Mouse (Mus musculus) liver, embryonic 11.5 days (tissue): Measurements from ENCODE around the gene Slc38a3. TPM values are rescaled to one million over a fixed set of nuclear protein-coding genes. Genes with fewer than 3 reads are reported as not detected.

Experiments used
- ATAC-seq: fragments of 200-750 bp; cut with Nextera tagmentation; replicated peaks from 2 replicates; pipeline ENCODE4 v1.8.0; 2017; ENCODE audit warnings: moderate number of reproducible peaks, mild to moderate bottlenecking, moderate TSS enrichment, moderate library complexity; ENCODE audit not compliant: low FRiP score
- DNase-seq: peaks from one replicate; pipeline ENCODE4 v3.0.0-alpha.2; 2017; ENCODE audit warnings: low spot score
- H3K27ac ChIP-seq: fragments of 300-500 bp; sonication (generic); 2 replicates; pipeline ENCODE4 v1.5.1; 2014; ENCODE audit warnings: mild to moderate bottlenecking, low read depth, low read length, control low read depth
- H3K27me3 ChIP-seq: fragments of 300-500 bp; sonication (generic); replicated peaks from 2 replicates; pipeline ENCODE4 v1.6.1; 2014; ENCODE audit warnings: low read length, mixed read lengths; ENCODE audit not compliant: control insufficient read depth, insufficient read depth
- H3K36me3 ChIP-seq: fragments of 300-500 bp; sonication (generic); 2 replicates; pipeline ENCODE4 v1.6.1; 2014; ENCODE audit warnings: mild to moderate bottlenecking, low read length, moderate library complexity, mixed read lengths; ENCODE audit not compliant: control insufficient read depth, insufficient read depth
- H3K4me1 ChIP-seq: fragments of 300-500 bp; sonication (generic); replicated peaks from 2 replicates; pipeline ENCODE4 v1.6.1; 2014; ENCODE audit warnings: low read length, mixed read lengths; ENCODE audit not compliant: control insufficient read depth, insufficient read depth
- H3K4me2 ChIP-seq: fragments of 300-500 bp; sonication (generic); 2 replicates; pipeline ENCODE4 v1.6.1; 2014; ENCODE audit warnings: mild to moderate bottlenecking, control low read depth, moderate library complexity
- H3K4me3 ChIP-seq: fragments of 300-500 bp; sonication (generic); 2 replicates; pipeline ENCODE4 v1.5.1; 2014; ENCODE audit warnings: low read depth, low read length, control low read depth
- H3K9ac ChIP-seq: fragments of 300-500 bp; sonication (generic); 2 replicates; pipeline ENCODE4 v1.6.1; 2014; ENCODE audit warnings: low read depth, low read length, control low read depth
- H3K9me3 ChIP-seq: fragments of 300-500 bp; sonication (generic); 2 replicates; pipeline ENCODE4 v1.6.1; 2016; ENCODE audit warnings: low read length, inconsistent platforms, mixed read lengths; ENCODE audit not compliant: control insufficient read depth
- WGBS: fragments of 180-500 bp; shearing (Covaris S2); extraction: QIAGEN DNeasy Blood & Tissue Kit; methylation state at CpG from one replicate; pipeline ENCODE4 v1.1.7; 2014; 5-methylcytosine and 5-hydroxymethylcytosine counted together
- polyA plus RNA-seq: library from polyadenylated mRNA; unstranded; fragments of >200 nt; fragmentation: Nextera tagmentation; extraction: Ambion mirVana; gene quantifications from 2 replicates; pipeline ENCODE4 v1.2.1, GENCODE M21; 2014

Slc38a3 gene
- polyA plus RNA-seq, 1 experiment from 2014 or later, result 4.0 TPM

- no peak for DNase-seq
- Histone ChIP-seq H3K9ac (no peak overlapping the region), H3K36me3 (peaks cover 2% of the 10 kb centered on the region; the same call in 1 of the 2 replicates), H3K4me1 (peaks cover 8% of the 10 kb centered on the region), H3K27ac (no peak overlapping the region), H3K4me3 (no peak overlapping the region), H3K4me2 (no peak overlapping the region), H3K27me3 (peaks cover 24% of the 10 kb centered on the region), H3K9me3 (no peaks in the 10 kb centered on the region)
- ATAC-seq, result no peak
- WGBS, result 70% methylated on average over 12 of the region's 12 CpGs
Observed at GRCm38 (mm10) chr9:107600745-107601144, 68.6 kb downstream of the Slc38a3 start.

Other genes with a start within 250 kb of the Slc38a3 start
- gene Tmem115, start 135.6 kb downstream of the Slc38a3 start, polyA plus RNA-seq, result 35.4 and 35.9 TPM in 2 replicates
- gene Cyb561d2, start 127.3 kb downstream of the Slc38a3 start, polyA plus RNA-seq, result 28.9 and 31.0 TPM in 2 replicates
- gene Nprl2, start 127.3 kb downstream of the Slc38a3 start, polyA plus RNA-seq, result 26.5 and 31.3 TPM in 2 replicates
- gene Zmynd10, start 122.2 kb downstream of the Slc38a3 start, polyA plus RNA-seq, result 0.10 and 0.35 TPM in 2 replicates
- 31.2 and 37.0 TPM in 2 replicates for gene Rassf1, start 118.0 kb downstream of the Slc38a3 start, polyA plus RNA-seq
- gene Tusc2, start 106.3 kb downstream of the Slc38a3 start, polyA plus RNA-seq, result 60.6 and 62.7 TPM in 2 replicates
- gene Hyal2, start 101.6 kb downstream of the Slc38a3 start, polyA plus RNA-seq, result 89.7 and 92.5 TPM in 2 replicates
- gene Hyal1, start 92.6 kb downstream of the Slc38a3 start, polyA plus RNA-seq, result 4.2 and 4.6 TPM in 2 replicates
- gene Naa80, start 90.6 kb downstream of the Slc38a3 start, polyA plus RNA-seq, result 20.5 and 20.7 TPM in 2 replicates
- gene Hyal3, start 88.7 kb downstream of the Slc38a3 start, polyA plus RNA-seq, result 1.0 and 1.5 TPM in 2 replicates
- gene Ifrd2, start 81.9 kb downstream of the Slc38a3 start, polyA plus RNA-seq, result 219 and 230 TPM in 2 replicates
- gene Sema3b, start 60.3 kb downstream of the Slc38a3 start, polyA plus RNA-seq, result 0.63 and 0.79 TPM in 2 replicates
- 217 and 233 TPM in 2 replicates for gene Gnai2, start 34.2 kb downstream of the Slc38a3 start, polyA plus RNA-seq
- 4.7 and 5.0 TPM in 2 replicates for gene Gnat1, start 10.2 kb upstream of the Slc38a3 start, polyA plus RNA-seq
- gene Sema3f, start 40.9 kb upstream of the Slc38a3 start, polyA plus RNA-seq, result 5.9 and 6.2 TPM in 2 replicates
- 115 and 123 TPM in 2 replicates for gene Rbm5, start 101.5 kb upstream of the Slc38a3 start, polyA plus RNA-seq
- 60.0 and 60.9 TPM in 2 replicates for gene Rbm6, start 203.7 kb upstream of the Slc38a3 start, polyA plus RNA-seq
- gene Mon1a, start 218.6 kb upstream of the Slc38a3 start, polyA plus RNA-seq, result 8.9 and 11.0 TPM in 2 replicates
- gene Mst1r, start 237.3 kb upstream of the Slc38a3 start, polyA plus RNA-seq, result 1.3 and 1.5 TPM in 2 replicates